Mouse (Mus musculus) CH12.LX (cell line): ENCODE results near the gene Cckbr. TPM values are rescaled to one million over a fixed set of nuclear protein-coding genes. Genes with fewer than 3 reads are reported as not detected.

Experiments used
- DNase-seq: peaks from one replicate; pipeline ENCODE4 v3.0.0-alpha.2; 2013; ENCODE audit errors: extremely low read depth
- H3K27ac ChIP-seq: 2 replicates; pipeline ENCODE4 v1.5.1; 2012; ENCODE audit warnings: low read depth, mild to moderate bottlenecking, control low read depth, moderate library complexity; ENCODE audit not compliant: insufficient read depth
- H3K27me3 ChIP-seq: replicated peaks from 2 replicates; pipeline ENCODE3; 2012; ENCODE audit warnings: inconsistent platforms
- H3K36me3 ChIP-seq, 2 experiments: replicated peaks in 1 of 2; 2 replicates each; pipeline versions ENCODE3 to v1.6.1; 2012; ENCODE audit warnings: inconsistent platforms in 1 of 2, low read length in 1 of 2, mild to moderate bottlenecking in 1 of 2, mixed read lengths in 1 of 2, moderate library complexity in 1 of 2; ENCODE audit not compliant: control insufficient read depth in 1 of 2, insufficient read depth in 1 of 2
- H3K4me1 ChIP-seq, 2 experiments: 2 replicates each; pipeline ENCODE4 v1.6.1; 2012; ENCODE audit warnings: inconsistent platforms in 1 of 2, moderate library complexity in 1 of 2; ENCODE audit not compliant: insufficient read depth in 2 of 2, control insufficient read depth in 1 of 2
- H3K4me2 ChIP-seq: 2 replicates; pipeline ENCODE4 v1.6.1; 2012; ENCODE audit warnings: low read depth, mild to moderate bottlenecking, control low read depth; ENCODE audit not compliant: poor library complexity, insufficient read depth, severe bottlenecking
- H3K4me3 ChIP-seq, 3 experiments: fragments of 150-350 bp in 1 of 3; sonication (generic) in 1 of 3; replicated peaks in 1 of 3; 2 replicates each; pipeline versions ENCODE3 to v1.5.1; 2011 to 2012; ENCODE audit warnings: low read depth in 2 of 3, low read length in 2 of 3, mild to moderate bottlenecking in 2 of 3, moderate library complexity in 2 of 3, control low read depth in 1 of 3, improper control_type of control experiment in 1 of 3, inconsistent platforms in 1 of 3, mixed read lengths in 1 of 3; ENCODE audit not compliant: poor library complexity in 1 of 3
- H3K79me2 ChIP-seq: replicated peaks from 2 replicates; pipeline ENCODE4 v1.6.1; 2012; ENCODE audit warnings: mild to moderate bottlenecking, moderate library complexity; ENCODE audit not compliant: control insufficient read depth, poor library complexity, insufficient read depth, severe bottlenecking; ENCODE audit errors: extremely low read depth
- H3K9ac ChIP-seq: 2 replicates; pipeline ENCODE4 v1.6.1; 2012; ENCODE audit warnings: low read depth, mild to moderate bottlenecking, control low read depth, moderate library complexity; ENCODE audit not compliant: insufficient read depth
- H3K9me3 ChIP-seq: replicated peaks from 2 replicates; pipeline ENCODE3; 2012; ENCODE audit warnings: low read length, inconsistent platforms, mixed read lengths
- ETS1 ChIP-seq: conservative IDR thresholded peaks from 2 replicates; pipeline ENCODE4 v1.6.1; 2012; ENCODE audit warnings: low read depth, mild to moderate bottlenecking, inconsistent platforms, low read length, improper control_type of control experiment, moderate library complexity
- GABPA ChIP-seq: IDR thresholded peaks from 2 replicates; pipeline ENCODE4 v1.6.1; 2012; ENCODE audit warnings: low read depth, low read length, improper control_type of control experiment, inconsistent platforms; ENCODE audit not compliant: insufficient replicate concordance
- IRF4 ChIP-seq: IDR thresholded peaks from 2 replicates; pipeline ENCODE4 v1.6.1; 2014; ENCODE audit warnings: low read depth, mild to moderate bottlenecking, inconsistent platforms, low read length, improper control_type of control experiment
- JUN ChIP-seq: IDR thresholded peaks from 2 replicates; pipeline ENCODE4 v1.6.1; 2011; ENCODE audit warnings: low read depth, mild to moderate bottlenecking, low read length, improper control_type of control experiment, moderate library complexity; ENCODE audit not compliant: insufficient read depth
- MAFK ChIP-seq: IDR thresholded peaks from 2 replicates; pipeline ENCODE4 v1.6.1; 2011; ENCODE audit warnings: low read length, improper control_type of control experiment; ENCODE audit not compliant: insufficient replicate concordance
- MAX ChIP-seq: IDR thresholded peaks from 2 replicates; pipeline ENCODE4 v1.6.1; 2011; ENCODE audit warnings: low read length, improper control_type of control experiment
- MAZ ChIP-seq: IDR thresholded peaks from 2 replicates; pipeline ENCODE4 v1.6.1; 2012; ENCODE audit warnings: low read depth, mild to moderate bottlenecking, inconsistent platforms, low read length, improper control_type of control experiment, moderate library complexity
- MXI1 ChIP-seq: IDR thresholded peaks from 2 replicates; pipeline ENCODE4 v1.6.1; 2011; ENCODE audit warnings: mild to moderate bottlenecking, low read depth, low read length, improper control_type of control experiment
- NELFE ChIP-seq: IDR thresholded peaks from 2 replicates; pipeline ENCODE4 v1.6.1; 2011; ENCODE audit warnings: low read depth, low read length, improper control_type of control experiment
- PAX5 ChIP-seq: IDR thresholded peaks from 2 replicates; pipeline ENCODE4 v1.6.1; 2012; ENCODE audit warnings: low read length, inconsistent platforms, mixed read lengths
- RCOR1 ChIP-seq: conservative IDR thresholded peaks from 2 replicates; pipeline ENCODE4 v1.6.1; 2012; ENCODE audit warnings: low read depth, mild to moderate bottlenecking, inconsistent platforms, low read length, improper control_type of control experiment
- USF2 ChIP-seq: conservative IDR thresholded peaks from 2 replicates; pipeline ENCODE4 v1.6.1; 2011; ENCODE audit warnings: low read depth, low read length, improper control_type of control experiment
- ZMIZ1 ChIP-seq: IDR thresholded peaks from 2 replicates; pipeline ENCODE4 v1.6.1; 2012; ENCODE audit warnings: low read depth, mild to moderate bottlenecking, inconsistent platforms, low read length, improper control_type of control experiment
- ZNF384 ChIP-seq: IDR thresholded peaks from 2 replicates; pipeline ENCODE4 v1.6.1; 2012; ENCODE audit warnings: low read depth, low read length, improper control_type of control experiment, inconsistent platforms
- dilution Hi-C: fragments of 300-500 bp; cut with MboI; formaldehyde crosslinking; loops from 2 replicates; pipeline ENCODE4 v1.14.3; 2020; ENCODE audit warnings: low sequenced_read_pairs; ENCODE audit not compliant: extremely low pct_unique_long_range_greater_than_20kb, extremely low pct_ligation_motif_present
- in situ Hi-C: fragments of 300-500 bp; cut with MboI; formaldehyde crosslinking; loops from 3 replicates; pipeline ENCODE4 v1.14.3; 2019; ENCODE audit warnings: low sequenced_read_pairs, low pct_ligation_motif_present, low pct_unique_long_range_greater_than_20kb, mixed read lengths
- polyA plus RNA-seq: library from polyadenylated mRNA; unstranded; fragments of >175 nt; gene quantifications from 2 replicates; pipeline ENCODE4 v1.2.1, GENCODE M21; 2012; ENCODE audit warnings: low read depth; ENCODE audit not compliant: insufficient read length
- total RNA-seq, 2 experiments: library from RNA; depleted of rRNA; stranded (reverse); fragments of 300-350 nt in 1 of 2; fragments of >200 nt in 1 of 2; gene quantifications; 2 replicates each; pipeline ENCODE4 v1.2.3; 2012 to 2014

The Cckbr gene
- total and polyA plus RNA-seq, 3 experiments, result not detected

DNA sequence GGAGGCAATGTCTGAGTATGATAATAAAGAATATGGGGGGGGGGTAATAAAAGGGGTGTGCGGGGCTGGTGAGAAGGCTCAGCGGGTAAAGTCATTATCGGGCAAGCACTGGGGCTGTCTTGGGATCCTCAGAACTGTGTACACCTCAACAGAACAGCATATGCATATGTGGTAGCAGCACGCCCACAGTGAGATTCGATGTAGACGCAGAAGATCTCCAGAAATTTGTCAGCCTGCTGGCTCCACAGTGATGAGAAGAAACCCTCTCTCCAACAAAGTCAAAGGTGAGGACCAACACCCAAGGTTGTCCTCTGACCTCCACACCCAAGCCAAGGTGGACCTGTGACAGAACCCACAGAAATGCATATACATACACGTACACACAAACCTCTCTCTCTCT is 9.0 kb upstream of the Cckbr start:
- H3K9me3 ChIP-seq, result no peaks in the 10 kb centered on the region
- no peaks in the 10 kb centered on the region for H3K4me1 ChIP-seq
- dilution Hi-C loops (no loop called here), in situ Hi-C loops (no loop called here)
- no peak for DNase-seq
- no peak overlapping the region for H3K9ac ChIP-seq
- no peak overlapping the region for H3K27ac ChIP-seq
- H3K4me3 ChIP-seq, result no peak overlapping the region
- H3K36me3 ChIP-seq, result no peaks in the 10 kb centered on the region
- no peak overlapping the region for H3K4me2 ChIP-seq
- no peaks in the 10 kb centered on the region for H3K27me3 ChIP-seq
- TF ChIP-seq ETS1 (no peak), GABPA (no peak)
- TF ChIP-seq, all 38 proteins: peak for 0
- H3K79me2 ChIP-seq, result no peaks in the 10 kb centered on the region

DNA sequence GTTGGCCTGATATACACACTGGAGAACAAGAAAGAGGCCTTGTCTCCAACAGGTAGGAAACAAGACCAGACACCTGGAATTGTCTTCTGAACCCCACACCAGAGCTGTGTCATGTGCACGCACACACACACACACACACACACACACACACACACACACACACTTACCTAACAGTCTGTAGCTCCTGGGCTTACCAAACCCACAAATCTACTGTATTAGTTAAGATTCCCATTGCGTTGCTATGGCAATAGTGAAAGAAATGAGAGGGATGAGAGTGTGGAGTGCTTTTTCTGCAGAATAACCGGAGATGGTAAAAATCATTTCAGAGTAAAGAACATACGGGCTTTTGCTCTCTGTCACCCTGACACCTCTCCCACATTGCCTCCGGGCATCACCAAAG is 7.4 kb upstream of the Cckbr start:
- in situ Hi-C loops, result no loop called here
- dilution Hi-C loops, result no loop called here
- TF ChIP-seq ZMIZ1 (no peak), IRF4 (no peak), NELFE (no peak), PAX5 (no peak), MXI1 (no peak), MAFK (no peak), USF2 (no peak), JUN (no peak), ETS1 (no peak), MAZ (no peak), RCOR1 (no peak), MAX (no peak), ZNF384 (no peak)
- Histone ChIP-seq H3K36me3 (no peaks in the 10 kb centered on the region), H3K27me3 (no peaks in the 10 kb centered on the region), H3K79me2 (no peaks in the 10 kb centered on the region), H3K4me3 (no peak overlapping the region), H3K9me3 (no peaks in the 10 kb centered on the region), H3K4me2 (no peak overlapping the region), H3K4me1 (no peaks in the 10 kb centered on the region), H3K27ac (no peak overlapping the region), H3K9ac (no peak overlapping the region)
- no peak for DNase-seq

DNA sequence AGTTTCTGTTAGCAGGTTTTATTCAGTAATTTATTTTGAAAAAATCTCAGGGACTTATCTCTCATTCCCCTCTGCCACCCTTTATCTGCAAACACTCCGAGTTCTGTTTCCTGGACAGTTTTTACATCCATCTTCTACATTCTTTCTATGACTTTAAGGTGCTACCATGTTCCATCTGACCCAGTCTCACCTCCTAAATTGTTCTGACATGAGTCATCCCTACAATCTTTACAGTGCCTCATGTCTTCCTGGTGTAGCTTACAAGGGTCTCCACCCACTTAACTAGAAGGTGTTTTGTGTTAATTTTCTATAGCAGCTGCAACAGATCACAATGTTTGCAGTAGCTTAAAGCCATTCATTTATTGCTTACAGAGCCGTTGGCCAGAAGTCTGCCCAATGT is 4.6 kb upstream of the Cckbr start:
- in situ Hi-C loops (no loop called here), dilution Hi-C loops (no loop called here)
- Histone ChIP-seq H3K4me3 (no peak overlapping the region), H3K4me1 (no peaks in the 10 kb centered on the region), H3K27ac (no peak overlapping the region), H3K79me2 (no peaks in the 10 kb centered on the region), H3K4me2 (no peak overlapping the region), H3K27me3 (peaks cover 2% of the 10 kb centered on the region), H3K9ac (no peak overlapping the region), H3K9me3 (no peaks in the 10 kb centered on the region), H3K36me3 (no peaks in the 10 kb centered on the region)
- DNase-seq, result no peak
- TF ChIP-seq MAFK, result no peak
